Mouse (Mus musculus): ENCODE data around the gene Neo1. TPM values are rescaled to one million over a fixed set of nuclear protein-coding genes. Genes with fewer than 3 reads are reported as not detected.

Neo1 gene
- polyA plus RNA-seq, 1 experiment: 28.6 TPM

DNA sequence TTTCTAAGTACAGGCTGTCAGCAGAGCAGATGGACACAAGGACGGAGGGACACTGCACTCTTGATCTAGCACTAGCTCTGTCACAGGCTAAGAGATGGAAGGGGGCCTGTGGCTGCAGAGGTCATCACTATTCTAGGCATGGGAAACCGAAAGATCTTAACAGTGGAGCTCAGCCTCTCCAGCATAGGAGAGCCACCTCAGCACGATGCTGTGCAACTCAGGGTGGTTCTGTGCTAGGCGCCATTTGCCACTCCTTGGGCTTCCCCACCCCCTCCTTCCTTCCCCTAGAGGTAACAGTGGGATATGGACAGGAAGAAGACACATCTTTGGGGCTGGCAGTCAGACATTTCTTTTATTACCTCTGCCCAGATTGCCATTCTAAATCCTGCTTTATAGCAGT is 161.9 kb downstream of the Neo1 start:
- DNase-seq: no peak
- Histone ChIP-seq H3K4me3 (replicated peaks; ENCODE audit: extremely low read depth, low read depth, low read length) (no peak overlapping the region), H3K4me1 (ENCODE audit: control insufficient read depth, insufficient read depth, low read length) (no peaks in the 10 kb centered on the region)
- TF ChIP-seq CTCF (IDR thresholded peaks at IDR 0.05; ENCODE audit: insufficient read depth, low read length) (no peak), POLR2A (IDR thresholded peaks at IDR 0.05; ENCODE audit: borderline replicate concordance, extremely low read depth, low read depth, low read length) (no peak)
- WGBS: 80% methylated on average over 4 of the region's 4 CpGs

DNA sequence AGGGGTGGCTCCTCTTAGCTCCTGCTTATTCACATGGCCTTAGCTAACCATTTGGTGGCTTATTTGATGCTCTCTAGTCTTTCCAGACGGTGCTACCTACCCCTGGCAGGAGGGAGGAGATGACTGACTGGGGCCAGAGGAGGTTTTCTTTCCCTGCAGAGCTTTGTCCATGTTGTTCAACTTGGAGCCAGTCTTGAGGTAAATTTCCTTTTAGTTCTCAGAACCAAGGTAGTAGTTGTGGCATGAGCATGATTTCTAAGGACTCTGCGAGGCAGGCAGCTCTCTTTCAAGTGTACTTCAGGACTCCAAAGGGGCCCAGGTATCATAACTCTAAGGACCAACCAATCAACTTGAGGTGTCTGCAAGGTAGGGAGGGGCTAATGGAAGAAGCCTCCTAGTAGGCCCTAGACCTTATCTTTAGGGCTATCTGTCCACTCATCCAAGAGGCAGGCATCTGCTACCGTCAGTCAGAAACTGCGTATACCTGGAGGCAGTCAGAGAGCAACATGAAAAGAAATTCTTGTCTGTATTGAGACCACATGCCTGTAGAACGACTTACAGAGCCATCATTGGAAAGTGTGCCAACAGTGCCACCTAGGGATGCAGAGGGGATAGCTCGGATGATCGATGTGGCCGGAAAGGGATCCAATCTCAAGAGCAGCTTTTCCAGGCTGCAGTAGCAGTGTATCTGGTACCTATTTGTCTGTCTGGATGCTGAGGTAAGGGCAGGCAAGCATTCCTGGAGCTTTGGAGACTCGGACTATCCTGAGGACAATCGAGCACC is 162.5 kb downstream of the Neo1 start:
- DNase-seq: peak; percentile 42
- no peak overlapping the region for H3K4me3 ChIP-seq (replicated peaks; ENCODE audit: extremely low read depth, low read depth, low read length)
- TF ChIP-seq POLR2A (IDR thresholded peaks at IDR 0.05; ENCODE audit: borderline replicate concordance, extremely low read depth, low read depth, low read length) (no peak), CTCF (IDR thresholded peaks at IDR 0.05; ENCODE audit: insufficient read depth, low read length) (peak; percentile 91)
- WGBS: 40% methylated on average over 10 of the region's 10 CpGs
- H3K4me1 ChIP-seq (ENCODE audit: control insufficient read depth, insufficient read depth, low read length): no peaks in the 10 kb centered on the region

DNA sequence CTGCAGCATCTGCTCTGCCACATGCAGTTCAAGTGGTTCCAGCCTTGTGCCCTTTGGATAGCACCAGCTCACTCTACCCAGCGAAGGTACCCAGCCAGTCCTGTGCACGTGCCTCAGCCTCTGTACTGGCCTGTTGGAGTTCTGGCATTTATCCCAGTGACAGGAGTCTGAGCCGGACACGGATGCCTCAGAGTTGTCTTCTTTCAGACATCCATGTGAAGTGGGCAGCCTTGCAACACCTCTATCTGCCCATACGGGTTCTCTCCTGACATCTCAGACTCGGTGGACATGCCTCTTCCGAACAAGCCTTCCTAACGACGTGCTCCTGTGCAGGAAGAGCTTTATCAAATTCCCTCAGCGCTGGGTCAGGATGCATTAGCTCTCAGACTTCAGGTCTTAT is 165.1 kb downstream of the Neo1 start:
- 68% methylated on average over 10 of the region's 10 CpGs for WGBS

DNA sequence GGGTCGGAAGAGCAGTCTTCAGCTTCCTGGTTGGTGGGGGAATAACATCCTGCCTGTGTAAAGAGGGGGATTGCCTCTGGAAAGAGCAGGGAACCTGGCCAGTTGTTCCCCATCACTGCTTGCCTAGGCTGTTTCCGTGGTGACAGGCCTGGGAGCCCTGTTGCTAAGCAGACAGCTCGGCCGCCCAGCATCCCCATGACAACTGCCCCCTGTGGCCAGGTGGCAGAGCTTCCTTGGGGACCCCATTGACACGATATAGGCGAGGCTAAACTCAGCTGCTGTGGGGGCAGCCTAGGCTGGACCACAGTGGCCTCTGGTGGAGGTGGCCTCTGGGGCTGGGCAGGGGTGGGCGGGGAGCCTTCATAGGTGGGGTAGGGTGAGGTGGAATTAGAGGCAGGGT is 172.4 kb downstream of the Neo1 start:
- H3K4me1 ChIP-seq (ENCODE audit: control insufficient read depth, insufficient read depth, low read length): 0 out of 2 replicates have a peak, but pooled peaks cover 2% of the 10 kb centered on the region
- TF ChIP-seq CTCF (IDR thresholded peaks at IDR 0.05; ENCODE audit: insufficient read depth, low read length) (no peak), POLR2A (IDR thresholded peaks at IDR 0.05; ENCODE audit: borderline replicate concordance, extremely low read depth, low read depth, low read length) (no peak)
- no peak overlapping the region for H3K4me3 ChIP-seq (replicated peaks; ENCODE audit: extremely low read depth, low read depth, low read length)
- DNase-seq: no peak
- WGBS: 41% methylated on average over 7 of the region's 7 CpGs

More for the DNA sequence above, 165.1 kb downstream of the Neo1 start:
- no peak for DNase-seq
- Histone ChIP-seq H3K4me3 (replicated peaks; ENCODE audit: extremely low read depth, low read depth, low read length) (no peak overlapping the region), H3K4me1 (ENCODE audit: control insufficient read depth, insufficient read depth, low read length) (no peaks in the 10 kb centered on the region)
- no peak for TF ChIP-seq CTCF (IDR thresholded peaks at IDR 0.05; ENCODE audit: insufficient read depth, low read length)
- no peak for TF ChIP-seq POLR2A (IDR thresholded peaks at IDR 0.05; ENCODE audit: borderline replicate concordance, extremely low read depth, low read depth, low read length)

DNA sequence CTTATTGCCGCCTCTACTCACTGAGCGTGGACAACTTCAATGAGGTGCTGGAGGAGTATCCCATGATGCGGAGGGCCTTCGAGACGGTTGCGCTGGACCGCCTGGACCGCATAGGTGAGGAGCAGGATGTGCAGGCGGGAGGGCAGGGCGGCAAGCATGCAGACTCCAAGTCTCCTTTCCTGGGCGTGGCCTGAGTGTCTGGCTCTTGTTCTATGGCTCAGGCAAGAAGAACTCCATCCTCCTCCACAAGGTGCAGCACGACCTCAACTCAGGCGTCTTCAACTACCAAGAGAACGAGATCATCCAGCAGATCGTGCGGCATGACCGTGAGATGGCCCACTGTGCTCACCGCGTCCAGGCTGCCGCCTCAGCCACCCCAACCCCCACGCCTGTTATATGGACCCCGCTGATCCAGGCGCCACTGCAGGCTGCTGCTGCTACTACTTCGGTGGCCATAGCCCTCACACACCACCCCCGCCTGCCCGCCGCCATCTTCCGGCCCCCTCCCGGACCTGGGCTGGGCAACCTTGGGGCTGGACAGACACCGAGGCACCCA is 177.1 kb downstream of the Neo1 start:
- DNase-seq: no peak
- H3K4me1 ChIP-seq (ENCODE audit: control insufficient read depth, insufficient read depth, low read length): 0 out of 2 replicates have a peak, but pooled peaks cover 2% of the 10 kb centered on the region
- 31% methylated on average over 29 of the region's 30 CpGs for WGBS
- H3K4me3 ChIP-seq (replicated peaks; ENCODE audit: extremely low read depth, low read depth, low read length): no peak overlapping the region
- TF ChIP-seq POLR2A (IDR thresholded peaks at IDR 0.05; ENCODE audit: borderline replicate concordance, extremely low read depth, low read depth, low read length) (no peak), CTCF (IDR thresholded peaks at IDR 0.05; ENCODE audit: insufficient read depth, low read length) (no peak)

DNA sequence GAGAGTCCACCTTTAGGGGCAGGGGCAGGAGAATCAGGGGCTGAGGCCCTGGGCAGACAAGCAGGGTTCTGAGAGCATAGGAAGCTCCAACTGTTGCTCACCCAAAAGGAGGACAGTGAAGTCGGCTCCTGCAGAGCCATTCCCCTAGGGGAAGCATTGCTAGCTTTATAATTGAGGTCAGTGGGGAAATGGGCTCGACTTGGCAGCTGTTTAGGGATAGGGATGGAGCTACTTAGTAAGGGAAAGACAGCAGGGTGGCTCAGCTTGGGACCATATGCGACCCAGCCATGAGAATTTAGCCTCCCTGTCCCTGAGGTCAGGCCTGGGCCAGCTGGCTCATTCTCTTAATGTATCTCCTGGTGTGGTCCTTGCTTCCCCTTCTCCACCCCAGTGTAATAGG is 181.3 kb downstream of the Neo1 start:
- WGBS: 61% methylated on average over 3 of the region's 3 CpGs
- no peak for TF ChIP-seq POLR2A (IDR thresholded peaks at IDR 0.05; ENCODE audit: borderline replicate concordance, extremely low read depth, low read depth, low read length)
- TF ChIP-seq CTCF (IDR thresholded peaks at IDR 0.05; ENCODE audit: insufficient read depth, low read length): no peak
- peaks cover 2% of the 10 kb centered on the region for H3K4me1 ChIP-seq (ENCODE audit: control insufficient read depth, insufficient read depth, low read length)
- no peak for DNase-seq
- no peak overlapping the region for H3K4me3 ChIP-seq (replicated peaks; ENCODE audit: extremely low read depth, low read depth, low read length)

DNA sequence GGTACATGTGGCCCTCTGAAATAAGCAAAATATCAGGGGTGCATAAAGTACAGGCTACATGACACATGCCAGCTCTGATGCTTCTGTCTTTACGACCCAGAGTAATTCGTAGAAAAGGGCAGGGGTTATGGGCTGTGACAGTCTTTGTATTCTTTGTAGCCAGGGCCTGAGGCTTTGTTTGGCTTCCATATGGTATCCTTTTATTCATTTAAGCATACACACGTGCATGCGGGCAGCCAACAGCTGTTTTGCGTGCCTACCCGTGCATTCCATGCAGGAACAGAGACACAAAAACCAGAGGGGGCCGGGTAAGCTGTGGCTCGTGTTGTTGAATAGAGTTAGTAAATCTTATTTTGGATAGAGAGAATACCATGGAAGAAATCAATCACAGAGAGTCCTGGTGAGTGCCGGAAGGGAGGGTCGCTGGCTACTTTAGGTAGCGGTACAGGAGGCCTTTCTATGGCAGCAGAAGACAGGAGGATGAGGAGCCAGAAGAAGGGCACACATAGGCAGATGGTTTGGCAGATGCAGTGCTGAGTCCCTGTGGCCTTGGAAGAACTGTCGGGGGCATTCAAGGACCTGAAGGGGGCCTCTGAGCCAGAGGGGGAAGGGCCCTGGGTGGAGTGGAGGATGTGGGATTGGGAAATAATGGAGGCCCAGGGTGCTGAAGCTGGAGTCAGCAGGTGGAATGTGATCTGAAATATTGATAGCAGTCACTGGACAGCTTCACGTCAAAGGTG is 186.5 kb downstream of the Neo1 start:
- no peak for DNase-seq
- Histone ChIP-seq H3K4me3 (replicated peaks; ENCODE audit: extremely low read depth, low read depth, low read length) (no peak overlapping the region), H3K4me1 (ENCODE audit: control insufficient read depth, insufficient read depth, low read length) (peaks cover 4% of the 10 kb centered on the region)
- TF ChIP-seq POLR2A (IDR thresholded peaks at IDR 0.05; ENCODE audit: borderline replicate concordance, extremely low read depth, low read depth, low read length) (no peak), CTCF (IDR thresholded peaks at IDR 0.05; ENCODE audit: insufficient read depth, low read length) (no peak)
- 76% methylated on average over 13 of the region's 13 CpGs for WGBS

DNA sequence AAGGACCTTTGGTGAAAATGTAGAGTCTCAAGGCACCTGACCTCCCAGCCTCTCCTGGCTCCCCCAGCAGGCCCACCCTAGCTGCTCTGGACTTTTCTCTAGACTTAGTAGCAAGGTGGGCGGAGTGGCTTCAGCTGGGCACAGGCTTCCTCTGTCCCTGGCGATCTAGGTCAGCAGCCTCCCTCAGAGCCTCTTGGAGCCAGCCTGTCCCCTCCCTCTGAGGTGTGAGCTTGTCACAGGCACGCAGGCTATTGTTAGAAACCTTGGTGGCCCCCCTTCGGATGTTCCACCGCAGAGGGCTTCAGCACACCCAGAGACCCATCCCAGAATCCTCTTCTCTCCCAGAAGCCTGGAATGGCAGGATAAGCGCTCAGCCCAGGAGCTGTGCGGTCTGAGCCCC is 188.6 kb downstream of the Neo1 start:
- Histone ChIP-seq H3K4me3 (replicated peaks; ENCODE audit: extremely low read depth, low read depth, low read length) (no peak overlapping the region), H3K4me1 (ENCODE audit: control insufficient read depth, insufficient read depth, low read length) (peaks cover 4% of the 10 kb centered on the region)
- TF ChIP-seq CTCF (IDR thresholded peaks at IDR 0.05; ENCODE audit: insufficient read depth, low read length) (no peak), POLR2A (IDR thresholded peaks at IDR 0.05; ENCODE audit: borderline replicate concordance, extremely low read depth, low read depth, low read length) (no peak)
- WGBS: 39% methylated on average over 7 of the region's 7 CpGs
- no peak for DNase-seq

DNA sequence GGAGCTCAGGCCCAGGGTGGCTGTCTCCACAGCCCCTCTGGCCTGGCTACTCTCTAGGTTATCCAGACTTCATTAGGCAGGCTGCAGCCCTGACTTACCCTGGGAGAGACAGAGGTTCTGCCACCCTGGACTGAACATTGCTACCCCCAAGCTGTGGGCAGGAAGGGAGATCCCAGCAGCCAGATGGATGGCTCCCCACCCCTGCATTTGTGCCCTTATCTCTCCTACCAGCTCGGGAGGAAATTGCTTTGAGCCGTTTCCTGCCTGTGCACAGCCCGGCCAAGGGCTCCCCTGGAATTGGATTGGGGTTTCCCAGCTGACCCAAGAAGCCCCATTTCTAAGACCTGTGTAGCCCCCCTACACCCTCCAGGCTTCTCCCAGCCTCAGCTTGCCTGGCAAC is 189.2 kb downstream of the Neo1 start:
- TF ChIP-seq POLR2A (IDR thresholded peaks at IDR 0.05; ENCODE audit: borderline replicate concordance, extremely low read depth, low read depth, low read length): no peak
- no peak for TF ChIP-seq CTCF (IDR thresholded peaks at IDR 0.05; ENCODE audit: insufficient read depth, low read length)
- no peak for DNase-seq
- H3K4me1 ChIP-seq (ENCODE audit: control insufficient read depth, insufficient read depth, low read length): peaks cover 4% of the 10 kb centered on the region
- no peak overlapping the region for H3K4me3 ChIP-seq (replicated peaks; ENCODE audit: extremely low read depth, low read depth, low read length)
- 19% methylated on average over 3 of the region's 3 CpGs for WGBS
